Mouse (Mus musculus): ENCODE measurements around the gene Pak6. TPM values are rescaled to one million over a fixed set of nuclear protein-coding genes. Genes with fewer than 3 reads are reported as not detected.
A peak's percentile ranks its signal among the peaks of the same experiment; 100 is the strongest.

The Pak6 gene
- polyA plus RNA-seq, 1 experiment from 2014 or later: 2.0 TPM

DNA sequence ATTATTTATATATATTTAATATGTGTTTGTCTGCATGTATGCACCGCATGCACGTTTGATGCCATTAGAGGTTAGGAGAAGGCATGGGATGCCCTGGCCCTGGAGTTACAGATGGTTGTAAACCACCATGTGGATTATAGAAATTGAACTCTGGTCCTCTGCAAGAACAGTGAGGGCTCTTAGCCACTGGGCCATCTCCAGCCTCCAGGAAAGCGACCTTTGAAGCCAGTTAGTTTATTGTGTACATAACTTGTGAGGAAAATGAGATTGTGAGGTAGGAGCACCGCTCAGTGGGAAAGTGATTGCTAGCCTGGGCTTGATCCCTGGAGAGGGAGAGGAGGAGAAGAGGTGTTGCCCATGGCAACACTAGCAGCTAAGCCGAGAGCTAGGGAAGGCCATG, 25.8 kb upstream of the Pak6 start:
- 0 out of 2 replicates have a peak, but pooled peaks cover 5% of the 10 kb centered on the region for H3K36me3 ChIP-seq (ENCODE audit: insufficient read depth, low read length)
- no peaks in the 10 kb centered on the region for H3K9me3 ChIP-seq (ENCODE audit: low read length)
- DNase-seq (ENCODE audit: low spot score) (no peak), ATAC-seq (no peak)
- H3K9ac ChIP-seq (replicated peaks; ENCODE audit: low read depth): no peak overlapping the region
- H3K4me1 ChIP-seq (ENCODE audit: insufficient read depth, low read depth, low read length): no peaks in the 10 kb centered on the region
- no peaks in the 10 kb centered on the region for H3K27me3 ChIP-seq (replicated peaks; ENCODE audit: insufficient read depth, low read length)
- WGBS: 78% methylated on average over 5 of the region's 5 CpGs
- H3K4me2 ChIP-seq (replicated peaks; ENCODE audit: low read depth, low read length): no peak overlapping the region
- no peak overlapping the region for H3K4me3 ChIP-seq (ENCODE audit: low read depth, low read length)
- no peak overlapping the region for H3K27ac ChIP-seq (ENCODE audit: low read length)
- no peak for TF ChIP-seq EP300 (IDR thresholded peaks at IDR 0.05)
- no peak for TF ChIP-seq CTCF (IDR thresholded peaks at IDR 0.05)

DNA sequence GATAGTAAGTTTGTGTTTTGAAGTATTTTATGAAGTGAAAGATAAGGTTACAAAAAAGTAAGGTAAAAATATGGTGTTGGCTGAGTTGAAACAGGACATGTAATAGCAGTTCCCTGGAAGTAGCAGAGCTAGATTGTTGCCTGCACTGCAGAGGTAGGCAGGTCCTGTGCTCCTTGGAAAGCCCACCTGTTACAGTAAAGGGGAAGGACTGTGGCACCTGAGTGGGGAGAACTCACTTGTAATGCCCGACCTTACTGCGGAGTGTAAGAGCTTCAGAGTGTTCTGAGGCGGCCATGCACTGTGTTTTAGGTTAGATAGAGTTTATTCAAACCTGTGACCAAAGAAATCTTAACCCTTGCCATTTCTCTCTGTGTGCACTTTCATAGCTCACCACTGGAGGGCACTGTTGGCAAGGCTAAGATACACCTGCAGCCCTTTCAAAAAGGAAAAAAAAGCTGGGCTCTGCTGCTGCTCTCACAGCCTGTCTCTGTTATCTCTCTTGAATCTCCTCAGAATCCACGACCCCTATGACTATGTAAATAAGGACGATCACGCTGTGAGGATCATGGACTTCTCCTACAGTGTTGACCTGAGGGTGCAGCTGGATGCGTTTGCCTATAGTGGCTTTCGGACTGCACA, 25.1 kb upstream of the Pak6 start:
- no peak overlapping the region for H3K27ac ChIP-seq (ENCODE audit: low read length)

DNA sequence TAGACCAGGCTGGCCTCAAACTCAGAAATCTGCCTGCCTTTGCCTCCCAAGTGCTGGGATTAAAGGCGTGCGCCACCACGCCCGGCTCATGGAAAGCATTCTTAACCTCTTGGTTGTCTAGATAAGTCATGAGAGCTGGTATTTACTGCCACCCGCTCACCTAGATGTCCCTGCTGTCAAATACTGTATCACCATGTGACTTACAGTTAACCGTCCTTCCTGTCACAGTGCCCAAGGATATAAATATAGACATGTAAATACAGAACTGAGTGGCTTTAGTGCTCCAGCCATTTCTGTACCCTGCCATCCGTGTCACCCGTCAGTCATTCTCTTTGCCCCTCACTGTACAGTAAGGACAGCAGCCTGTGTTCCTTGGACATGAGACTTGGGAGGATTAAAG, 24.4 kb upstream of the Pak6 start:
- no peak for ATAC-seq
- no peaks in the 10 kb centered on the region for H3K4me1 ChIP-seq (ENCODE audit: insufficient read depth, low read depth, low read length)
- H3K27me3 ChIP-seq (replicated peaks; ENCODE audit: insufficient read depth, low read length): no peaks in the 10 kb centered on the region
- H3K4me2 ChIP-seq (replicated peaks; ENCODE audit: low read depth, low read length): no peak overlapping the region
- no peaks in the 10 kb centered on the region for H3K9me3 ChIP-seq (ENCODE audit: low read length)
- no peak overlapping the region for H3K4me3 ChIP-seq (ENCODE audit: low read depth, low read length)
- 93% methylated on average over 8 of the region's 8 CpGs for WGBS
- H3K36me3 ChIP-seq (ENCODE audit: insufficient read depth, low read length): 0 out of 2 replicates have a peak, but pooled peaks cover 5% of the 10 kb centered on the region
- no peak for TF ChIP-seq CTCF (IDR thresholded peaks at IDR 0.05)
- TF ChIP-seq EP300 (IDR thresholded peaks at IDR 0.05): no peak
- no peak for DNase-seq (ENCODE audit: low spot score)
- H3K27ac ChIP-seq (ENCODE audit: low read length): no peak overlapping the region
- H3K9ac ChIP-seq (replicated peaks; ENCODE audit: low read depth): no peak overlapping the region

More for the DNA sequence above, 25.1 kb upstream of the Pak6 start:
- DNase-seq (ENCODE audit: low spot score) (peak; percentile 76), ATAC-seq (peak; percentile 48)
- peak; percentile 88 for TF ChIP-seq CTCF (IDR thresholded peaks at IDR 0.05)
- TF ChIP-seq EP300 (IDR thresholded peaks at IDR 0.05): 0 out of 2 replicates have a peak, but pooled peaks have one; percentile 31
- no peak overlapping the region for H3K4me2 ChIP-seq (replicated peaks; ENCODE audit: low read depth, low read length)
- H3K9ac ChIP-seq (replicated peaks; ENCODE audit: low read depth): no peak overlapping the region
- no peaks in the 10 kb centered on the region for H3K4me1 ChIP-seq (ENCODE audit: insufficient read depth, low read depth, low read length)
- WGBS: 34% methylated on average over 8 of the region's 8 CpGs
- H3K36me3 ChIP-seq (ENCODE audit: insufficient read depth, low read length): 0 out of 2 replicates have a peak, but pooled peaks cover 5% of the 10 kb centered on the region
- H3K4me3 ChIP-seq (ENCODE audit: low read depth, low read length): no peak overlapping the region
- no peaks in the 10 kb centered on the region for H3K9me3 ChIP-seq (ENCODE audit: low read length)
- H3K27me3 ChIP-seq (replicated peaks; ENCODE audit: insufficient read depth, low read length): no peaks in the 10 kb centered on the region

DNA sequence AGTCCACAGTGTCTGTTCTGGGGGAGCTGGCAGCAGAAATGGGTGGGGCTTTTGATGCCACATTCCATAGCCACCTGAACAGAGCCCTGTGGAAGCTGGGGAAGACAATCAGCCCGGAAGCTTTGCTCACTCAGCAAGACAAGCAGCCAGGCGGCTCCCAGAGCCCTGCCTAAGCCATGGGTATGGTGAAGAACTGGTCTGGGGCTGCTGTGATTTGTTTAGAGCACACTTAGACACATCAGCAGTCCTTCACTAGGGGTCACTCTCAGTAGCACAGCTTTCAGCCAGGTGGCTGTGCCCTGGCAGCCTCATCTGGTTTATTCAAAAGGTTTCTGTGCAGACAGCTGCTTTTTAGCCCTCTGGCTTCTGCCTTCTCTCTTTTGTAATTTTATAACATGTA, 22.0 kb upstream of the Pak6 start:
- H3K27ac ChIP-seq (ENCODE audit: low read length): no peak overlapping the region
- DNase-seq (ENCODE audit: low spot score) (no peak), ATAC-seq (no peak)
- H3K36me3 ChIP-seq (ENCODE audit: insufficient read depth, low read length): no peaks in the 10 kb centered on the region
- no peaks in the 10 kb centered on the region for H3K9me3 ChIP-seq (ENCODE audit: low read length)
- WGBS: 60% methylated on average over 2 of the region's 2 CpGs
- no peak overlapping the region for H3K4me2 ChIP-seq (replicated peaks; ENCODE audit: low read depth, low read length)
- TF ChIP-seq CTCF (IDR thresholded peaks at IDR 0.05): peak; percentile 15; the same call in 1 of the 2 replicates
- TF ChIP-seq EP300 (IDR thresholded peaks at IDR 0.05): no peak
- no peak overlapping the region for H3K4me3 ChIP-seq (ENCODE audit: low read depth, low read length)
- no peak overlapping the region for H3K9ac ChIP-seq (replicated peaks; ENCODE audit: low read depth)
- no peaks in the 10 kb centered on the region for H3K27me3 ChIP-seq (replicated peaks; ENCODE audit: insufficient read depth, low read length)
- H3K4me1 ChIP-seq (ENCODE audit: insufficient read depth, low read depth, low read length): no peaks in the 10 kb centered on the region

DNA sequence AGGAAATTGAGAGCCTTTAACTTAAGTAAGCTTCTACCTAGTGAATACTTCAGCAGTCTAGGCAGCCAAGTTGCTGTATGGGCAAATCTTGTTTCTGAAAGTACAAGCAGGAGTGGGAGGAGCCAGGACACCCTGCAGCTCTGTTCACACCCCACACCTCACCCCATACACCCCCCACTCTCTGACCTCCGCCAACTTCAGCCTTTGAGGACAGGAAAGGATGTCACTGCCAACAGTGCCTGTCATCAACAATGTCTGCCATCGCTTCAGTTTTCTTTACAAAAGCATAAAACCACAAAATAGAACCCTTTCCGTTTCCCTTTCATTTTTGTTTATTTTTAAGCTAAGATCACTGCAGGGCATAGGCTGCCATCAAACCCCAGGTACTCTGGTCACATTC, 20.7 kb upstream of the Pak6 start:
- no peaks in the 10 kb centered on the region for H3K27me3 ChIP-seq (replicated peaks; ENCODE audit: insufficient read depth, low read length)
- H3K4me2 ChIP-seq (replicated peaks; ENCODE audit: low read depth, low read length): no peak overlapping the region
- H3K27ac ChIP-seq (ENCODE audit: low read length): no peak overlapping the region
- DNase-seq (ENCODE audit: low spot score) (no peak), ATAC-seq (no peak)
- H3K4me3 ChIP-seq (ENCODE audit: low read depth, low read length): no peak overlapping the region
- WGBS: 56% methylated on average over 3 of the region's 3 CpGs
- H3K9ac ChIP-seq (replicated peaks; ENCODE audit: low read depth): no peak overlapping the region
- no peaks in the 10 kb centered on the region for H3K4me1 ChIP-seq (ENCODE audit: insufficient read depth, low read depth, low read length)
- no peaks in the 10 kb centered on the region for H3K36me3 ChIP-seq (ENCODE audit: insufficient read depth, low read length)
- TF ChIP-seq EP300 (IDR thresholded peaks at IDR 0.05): no peak
- TF ChIP-seq CTCF (IDR thresholded peaks at IDR 0.05): no peak
- H3K9me3 ChIP-seq (ENCODE audit: low read length): no peaks in the 10 kb centered on the region

DNA sequence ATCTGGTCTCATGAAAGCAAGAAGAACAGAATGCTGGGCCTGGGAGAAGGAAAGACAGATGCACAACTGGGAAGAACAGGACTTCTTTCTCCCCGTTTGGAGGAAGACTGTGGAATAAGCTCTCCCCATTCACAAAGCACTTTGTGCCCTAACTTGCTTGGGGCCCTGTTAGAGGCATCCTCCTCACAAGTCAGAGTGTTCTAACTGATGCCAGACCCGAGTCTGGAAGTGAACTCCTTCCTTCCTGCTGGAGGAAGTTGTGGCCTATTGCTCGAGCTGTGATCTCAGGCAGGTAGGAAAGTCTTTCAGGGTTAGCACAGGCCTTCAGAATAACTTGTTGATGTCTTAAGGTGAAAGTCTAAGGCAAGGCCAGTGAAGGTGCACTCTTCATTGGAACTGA, 20.2 kb upstream of the Pak6 start:
- DNase-seq (ENCODE audit: low spot score) (no peak), ATAC-seq (no peak)
- Histone ChIP-seq H3K27ac (ENCODE audit: low read length) (no peak overlapping the region), H3K27me3 (replicated peaks; ENCODE audit: insufficient read depth, low read length) (no peaks in the 10 kb centered on the region), H3K4me1 (ENCODE audit: insufficient read depth, low read depth, low read length) (no peaks in the 10 kb centered on the region), H3K9me3 (ENCODE audit: low read length) (no peaks in the 10 kb centered on the region), H3K4me2 (replicated peaks; ENCODE audit: low read depth, low read length) (no peak overlapping the region), H3K9ac (replicated peaks; ENCODE audit: low read depth) (no peak overlapping the region), H3K36me3 (ENCODE audit: insufficient read depth, low read length) (no peaks in the 10 kb centered on the region), H3K4me3 (ENCODE audit: low read depth, low read length) (no peak overlapping the region)
- 43% methylated on average over 3 of the region's 3 CpGs for WGBS
- TF ChIP-seq CTCF (IDR thresholded peaks at IDR 0.05): no peak
- TF ChIP-seq EP300 (IDR thresholded peaks at IDR 0.05): no peak

Data from lung, postnatal 0 days (tissue).